Mouse (Mus musculus): ENCODE data around the gene Ank2.

DNA sequence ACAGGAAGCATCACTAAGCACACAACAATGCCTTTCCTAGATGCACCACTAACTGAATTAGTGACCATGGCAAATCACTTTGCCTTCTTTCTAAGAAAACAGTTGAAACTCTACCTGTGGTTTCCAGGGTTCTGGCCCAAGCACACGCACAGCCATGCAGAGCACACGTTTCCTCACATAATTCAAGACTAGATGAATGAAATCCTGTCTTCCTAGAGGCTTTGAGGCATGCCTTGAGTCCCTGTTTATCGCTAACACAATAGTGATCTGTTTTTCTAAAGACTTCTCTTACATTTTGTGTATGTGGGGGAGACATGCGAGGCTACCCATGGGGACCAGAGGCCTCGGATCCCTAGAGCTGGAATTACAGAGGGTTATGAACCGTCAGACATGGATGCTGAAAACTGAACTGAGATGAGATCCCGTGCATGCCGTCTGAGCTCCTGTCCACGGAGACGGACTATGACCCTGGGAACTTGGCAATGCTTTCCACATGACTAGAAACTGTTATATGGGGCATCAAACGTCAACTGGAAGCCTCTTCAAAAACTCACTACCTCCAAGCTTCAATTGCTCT is 256.8 kb downstream of the Ank2 start:
- TF ChIP-seq POLR2A (IDR thresholded peaks at IDR 0.05; ENCODE audit: insufficient read depth, low read depth, low read length): no peak
- no peak for TF ChIP-seq CTCF (IDR thresholded peaks at IDR 0.05; ENCODE audit: insufficient read depth, low read depth, low read length)
